12 mouse cellular contexts compared by ENCODE assay signal in the genomic region with DNA sequence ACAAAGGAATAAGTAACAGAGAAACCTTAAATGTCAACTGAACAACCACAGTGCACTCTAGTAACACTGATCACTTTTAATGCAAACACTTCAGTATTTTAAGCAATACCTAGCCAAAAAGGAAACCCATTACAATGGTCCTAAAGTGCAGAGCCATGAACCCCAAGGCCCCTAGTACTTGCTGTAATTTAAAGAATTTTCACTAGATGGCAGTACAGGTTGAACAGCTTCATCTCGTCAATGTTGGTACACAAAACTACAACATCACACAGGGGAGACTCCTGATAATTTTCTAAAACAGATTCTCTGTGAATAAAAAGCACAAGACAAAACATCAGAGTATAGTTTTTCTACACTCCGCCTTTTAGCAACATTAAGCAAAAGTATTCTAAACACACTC.
DNase-seq lines count a peak whose midpoint lies in the region; ATAC-seq lines count a peak whose summit lies in the region.
"Had no signal": no experiment of that assay in that cellular context is flagged by ENCODE, and none has a peak within 500 bp of the region (broad histone marks: within the 10 kb centered on the region; RNA-seq: fewer than 3 reads in every experiment).

No protein-coding gene starts in this region.

- H3K27me3 ChIP-seq in midbrain, embryonic 13.5 days = no peaks in the 10 kb centered on the region
- H3K27me3 ChIP-seq in midbrain, embryonic 15.5 days (replicated peaks) = no peaks in the 10 kb centered on the region
- H3K27me3 ChIP-seq: limb, embryonic 15.5 days; midbrain, embryonic 12.5 days had no signal

- 30% methylated on average over 2 of the region's 2 CpGs for WGBS in midbrain, embryonic 13.5 days
- 36% methylated on average over 2 of the region's 2 CpGs for WGBS in midbrain, embryonic 15.5 days

- no peaks in the 10 kb centered on the region for H3K9me3 ChIP-seq in midbrain, embryonic 13.5 days
- no peaks in the 10 kb centered on the region for H3K9me3 ChIP-seq in midbrain, embryonic 15.5 days
- H3K9me3 ChIP-seq: limb, embryonic 15.5 days; midbrain, embryonic 12.5 days had no signal

- H3K4me3 ChIP-seq in midbrain, embryonic 13.5 days (replicated peaks) = no peak overlapping the region
- H3K4me3 ChIP-seq in midbrain, embryonic 15.5 days = no peak overlapping the region
- H3K4me3 ChIP-seq: limb, embryonic 15.5 days; midbrain, embryonic 12.5 days had no signal

- no peak overlapping the region for H3K27ac ChIP-seq in midbrain, embryonic 13.5 days
- no peak overlapping the region for H3K27ac ChIP-seq in midbrain, embryonic 15.5 days
- H3K27ac ChIP-seq: limb, embryonic 15.5 days; midbrain, embryonic 12.5 days had no signal

- peak; percentile 74; the same call in 1 of the 2 replicates for ATAC-seq in frontal cortex, adult (ENCODE audit: low TSS enrichment)
- ATAC-seq in midbrain, embryonic 13.5 days = peak; percentile 58; the same call in 1 of the 2 replicates
- no peak for ATAC-seq in midbrain, embryonic 15.5 days (replicated peaks)

- intact Hi-C loops in heart, postnatal 25 days (cut with DNase I) = loop anchor here (2.0 to 5.0 kb wide), 2 partner anchors 161 to 277 kb away; no protein-coding TSS in a partner anchor

- no peak overlapping the region for H3K4me2 ChIP-seq in midbrain, embryonic 13.5 days (replicated peaks)
- no peak overlapping the region for H3K4me2 ChIP-seq in midbrain, embryonic 15.5 days
- H3K4me2 ChIP-seq: limb, embryonic 15.5 days; midbrain, embryonic 12.5 days had no signal

- H3K9ac ChIP-seq in midbrain, embryonic 13.5 days (replicated peaks) = no peak overlapping the region
- no peak overlapping the region for H3K9ac ChIP-seq in midbrain, embryonic 15.5 days
- H3K9ac ChIP-seq: limb, embryonic 15.5 days; midbrain, embryonic 12.5 days had no signal

- H3K36me3 ChIP-seq in midbrain, embryonic 13.5 days = no peaks in the 10 kb centered on the region
- H3K36me3 ChIP-seq in midbrain, embryonic 15.5 days (replicated peaks) = no peaks in the 10 kb centered on the region
- H3K36me3 ChIP-seq: limb, embryonic 15.5 days; midbrain, embryonic 12.5 days had no signal

- no peak for DNase-seq in frontal cortex, postnatal 25 days (ENCODE audit: low spot score in 2 of 2)
- DNase-seq in embryo, embryonic 11 days = peak; percentile 43
- DNase-seq in retina, postnatal 7 days (ENCODE audit: low read depth, low spot score) = peak; percentile 13
- DNase-seq in heart, postnatal 25 days (ENCODE audit: low spot score) = no peak
- DNase-seq in spleen, postnatal 4 days (ENCODE audit: low spot score in 2 of 2) = no peak
- DNase-seq: right cerebral cortex, postnatal 4 days; thymus, postnatal 36 days had no signal

- no peaks in the 10 kb centered on the region for H3K4me1 ChIP-seq in midbrain, embryonic 13.5 days (replicated peaks)
- H3K4me1 ChIP-seq in midbrain, embryonic 15.5 days = no peaks in the 10 kb centered on the region
- H3K4me1 ChIP-seq: limb, embryonic 15.5 days; midbrain, embryonic 12.5 days had no signal

Comparison
In these comparisons a context has a peak if more than half of its experiments do, and no peak if none do; other contexts are left out.
1. DNase-seq: peak in embryo, embryonic 11 days (single experiment) and retina, postnatal 7 days (single experiment); none in frontal cortex, postnatal 25 days (0 of 2), heart, postnatal 25 days (single experiment) and spleen, postnatal 4 days (0 of 2).